Mouse (Mus musculus): ENCODE results near the gene Micall2. TPM values are rescaled to one million over a fixed set of nuclear protein-coding genes. Genes with fewer than 3 reads are reported as not detected.

Gene Micall2
- polyA plus RNA-seq, 1 experiment, result 5.0 TPM

GRCm38 (mm10) chr5:139668494-139668893 is 67.6 kb downstream of the Micall2 start:
- peak; percentile 41 for DNase-seq
- no peaks in the 10 kb centered on the region for H3K4me1 ChIP-seq (ENCODE audit: control insufficient read depth, insufficient read depth, low read length)
- 2% methylated on average over 24 of the region's 24 CpGs for WGBS
- H3K4me3 ChIP-seq (replicated peaks; ENCODE audit: extremely low read depth, low read depth, low read length), result no peak overlapping the region
- no peak for TF ChIP-seq POLR2A (IDR thresholded peaks at IDR 0.05; ENCODE audit: borderline replicate concordance, extremely low read depth, low read depth, low read length)
- TF ChIP-seq CTCF (IDR thresholded peaks at IDR 0.05; ENCODE audit: insufficient read depth, low read length), result peak; percentile 25; the same call in 1 of the 2 replicates

- TF ChIP-seq POLR2A (IDR thresholded peaks at IDR 0.05; ENCODE audit: borderline replicate concordance, extremely low read depth, low read depth, low read length), result no peak
- no peak for TF ChIP-seq CTCF (IDR thresholded peaks at IDR 0.05; ENCODE audit: insufficient read depth, low read length)
- 16% methylated on average over 2 of the region's 2 CpGs for WGBS
- DNase-seq, result no peak
- Histone ChIP-seq H3K4me1 (ENCODE audit: control insufficient read depth, insufficient read depth, low read length) (no peaks in the 10 kb centered on the region), H3K4me3 (replicated peaks; ENCODE audit: extremely low read depth, low read depth, low read length) (no peak overlapping the region)
Observed at GRCm38 (mm10) chr5:139666496-139666895, 69.6 kb downstream of the Micall2 start.

GRCm38 (mm10) chr5:139665375-139665774 is 70.8 kb downstream of the Micall2 start:
- Histone ChIP-seq H3K4me3 (replicated peaks; ENCODE audit: extremely low read depth, low read depth, low read length) (no peak overlapping the region), H3K4me1 (ENCODE audit: control insufficient read depth, insufficient read depth, low read length) (no peaks in the 10 kb centered on the region)
- TF ChIP-seq POLR2A (IDR thresholded peaks at IDR 0.05; ENCODE audit: borderline replicate concordance, extremely low read depth, low read depth, low read length) (no peak), CTCF (IDR thresholded peaks at IDR 0.05; ENCODE audit: insufficient read depth, low read length) (no peak)
- DNase-seq, result no peak
- WGBS, result 46% methylated on average over 3 of the region's 3 CpGs

- TF ChIP-seq CTCF (IDR thresholded peaks at IDR 0.05; ENCODE audit: insufficient read depth, low read length), result no peak
- TF ChIP-seq POLR2A (IDR thresholded peaks at IDR 0.05; ENCODE audit: borderline replicate concordance, extremely low read depth, low read depth, low read length), result no peak
- no peaks in the 10 kb centered on the region for H3K4me1 ChIP-seq (ENCODE audit: control insufficient read depth, insufficient read depth, low read length)
- 63% methylated on average over 7 of the region's 8 CpGs for WGBS
- no peak for DNase-seq
- H3K4me3 ChIP-seq (replicated peaks; ENCODE audit: extremely low read depth, low read depth, low read length), result no peak overlapping the region
Observed at GRCm38 (mm10) chr5:139661713-139662112, 74.4 kb downstream of the Micall2 start.

GRCm38 (mm10) chr5:139659307-139659706 is 76.8 kb downstream of the Micall2 start:
- no peaks in the 10 kb centered on the region for H3K4me1 ChIP-seq (ENCODE audit: control insufficient read depth, insufficient read depth, low read length)
- DNase-seq, result no peak
- TF ChIP-seq CTCF (IDR thresholded peaks at IDR 0.05; ENCODE audit: insufficient read depth, low read length), result no peak
- no peak for TF ChIP-seq POLR2A (IDR thresholded peaks at IDR 0.05; ENCODE audit: borderline replicate concordance, extremely low read depth, low read depth, low read length)
- 3% methylated on average over 18 of the region's 18 CpGs for WGBS
- no peak overlapping the region for H3K4me3 ChIP-seq (replicated peaks; ENCODE audit: extremely low read depth, low read depth, low read length)

GRCm38 (mm10) chr5:139658865-139659264 is 77.3 kb downstream of the Micall2 start:
- no peak for DNase-seq
- Histone ChIP-seq H3K4me1 (ENCODE audit: control insufficient read depth, insufficient read depth, low read length) (no peaks in the 10 kb centered on the region), H3K4me3 (replicated peaks; ENCODE audit: extremely low read depth, low read depth, low read length) (no peak overlapping the region)
- TF ChIP-seq CTCF (IDR thresholded peaks at IDR 0.05; ENCODE audit: insufficient read depth, low read length) (no peak), POLR2A (IDR thresholded peaks at IDR 0.05; ENCODE audit: borderline replicate concordance, extremely low read depth, low read depth, low read length) (no peak)
- 28% methylated on average over 7 of the region's 7 CpGs for WGBS

- no peaks in the 10 kb centered on the region for H3K4me1 ChIP-seq (ENCODE audit: control insufficient read depth, insufficient read depth, low read length)
- 57% methylated on average over 10 of the region's 10 CpGs for WGBS
- H3K4me3 ChIP-seq (replicated peaks; ENCODE audit: extremely low read depth, low read depth, low read length), result no peak overlapping the region
- TF ChIP-seq POLR2A (IDR thresholded peaks at IDR 0.05; ENCODE audit: borderline replicate concordance, extremely low read depth, low read depth, low read length) (no peak), CTCF (IDR thresholded peaks at IDR 0.05; ENCODE audit: insufficient read depth, low read length) (no peak)
- DNase-seq, result no peak
Observed at GRCm38 (mm10) chr5:139657959-139658602, 78.1 kb downstream of the Micall2 start.

Other genes starting within 250 kb of the Micall2 start
- gene Uncx, start 192.8 kb downstream of the Micall2 start, polyA plus RNA-seq (2012; rRNA removed), result not detected in 2 replicates
- gene Ints1, start 39.3 kb upstream of the Micall2 start, polyA plus RNA-seq (2012; rRNA removed), result 51.0 and 56.4 TPM in 2 replicates
- gene Mafk, start 55.2 kb upstream of the Micall2 start, polyA plus RNA-seq (2012; rRNA removed), result 49.1 and 55.6 TPM in 2 replicates
- gene Tmem184a, start 83.6 kb upstream of the Micall2 start, polyA plus RNA-seq (2012; rRNA removed), result 53.9 and 61.2 TPM in 2 replicates
- gene Gm26938, start 90.1 kb upstream of the Micall2 start, polyA plus RNA-seq (2012; rRNA removed), result not detected in 2 replicates
- gene Psmg3, start 90.5 kb upstream of the Micall2 start, polyA plus RNA-seq (2012; rRNA removed), result 23.6 and 24.4 TPM in 2 replicates
- 22.5 and 27.8 TPM in 2 replicates for gene Elfn1, start 171.6 kb upstream of the Micall2 start, polyA plus RNA-seq (2012; rRNA removed)